Mouse (Mus musculus): ENCODE results near the gene Cdcp1.

- TF ChIP-seq CTCF (IDR thresholded peaks at IDR 0.05; ENCODE audit: borderline replicate concordance, insufficient read depth, low read length) (no peak), POLR2A (IDR thresholded peaks at IDR 0.05; ENCODE audit: low read depth, low read length) (no peak)
Measured at GRCm38 (mm10) chr9:123124413-123124981, 91.3 kb downstream of the Cdcp1 start.
